Mouse (Mus musculus) ES-Bruce4 (cell line): ENCODE data around the gene Tst. TPM values are rescaled to one million over a fixed set of nuclear protein-coding genes. Genes with fewer than 3 reads are reported as not detected.

Experiments
- H3K27ac ChIP-seq: 2 replicates; pipeline ENCODE4 v1.5.1; 2012; ENCODE audit warnings: low read length, inconsistent platforms; ENCODE audit not compliant: insufficient read depth
- H3K27me3 ChIP-seq: 2 replicates; pipeline ENCODE4 v1.6.1; 2012; ENCODE audit warnings: mild to moderate bottlenecking, low read length, inconsistent platforms; ENCODE audit not compliant: control insufficient read depth, poor library complexity, insufficient read depth, severe bottlenecking
- H3K36me3 ChIP-seq: 2 replicates; pipeline ENCODE4 v1.6.1; 2012; ENCODE audit warnings: inconsistent platforms, mild to moderate bottlenecking, low read length, moderate library complexity; ENCODE audit not compliant: control insufficient read depth, poor library complexity, insufficient read depth, severe bottlenecking
- H3K4me1 ChIP-seq: one replicate; pipeline ENCODE4 v1.8.1; 2011; ENCODE audit warnings: low read length; ENCODE audit not compliant: control insufficient read depth, insufficient read depth
- H3K4me3 ChIP-seq: 2 replicates; pipeline ENCODE4 v1.5.1; 2011; ENCODE audit warnings: low read depth, mild to moderate bottlenecking, low read length
- H3K9ac ChIP-seq: 2 replicates; pipeline ENCODE4 v1.6.1; 2012; ENCODE audit warnings: low read depth, mild to moderate bottlenecking, inconsistent platforms; ENCODE audit not compliant: poor library complexity, severe bottlenecking
- H3K9me3 ChIP-seq: replicated peaks from 2 replicates; pipeline ENCODE4 v1.6.1; 2012; ENCODE audit warnings: mild to moderate bottlenecking, low read length, inconsistent platforms; ENCODE audit not compliant: control insufficient read depth, poor library complexity, insufficient read depth, severe bottlenecking
- CTCF ChIP-seq: IDR thresholded peaks from one replicate; pipeline ENCODE4 v1.8.1; 2011; ENCODE audit warnings: low read depth, low read length
- EP300 ChIP-seq: IDR thresholded peaks from 2 replicates; pipeline ENCODE4 v1.6.1; 2011; ENCODE audit warnings: low read depth, low read length; ENCODE audit not compliant: insufficient read depth
- POLR2A ChIP-seq: IDR thresholded peaks from one replicate; pipeline ENCODE4 v1.8.1; 2011; ENCODE audit warnings: low read length; ENCODE audit not compliant: insufficient read depth
- polyA plus RNA-seq: library from polyadenylated mRNA; stranded (reverse); fragments of >200 nt; gene quantifications from 2 replicates; pipeline ENCODE4 v1.2.4, GENCODE M21; 2011; ENCODE audit warnings: low read depth; ENCODE audit not compliant: missing spikeins, insufficient read depth, insufficient read length

Gene Tst
- polyA plus RNA-seq, 1 experiment, result 9.8 TPM

DNA sequence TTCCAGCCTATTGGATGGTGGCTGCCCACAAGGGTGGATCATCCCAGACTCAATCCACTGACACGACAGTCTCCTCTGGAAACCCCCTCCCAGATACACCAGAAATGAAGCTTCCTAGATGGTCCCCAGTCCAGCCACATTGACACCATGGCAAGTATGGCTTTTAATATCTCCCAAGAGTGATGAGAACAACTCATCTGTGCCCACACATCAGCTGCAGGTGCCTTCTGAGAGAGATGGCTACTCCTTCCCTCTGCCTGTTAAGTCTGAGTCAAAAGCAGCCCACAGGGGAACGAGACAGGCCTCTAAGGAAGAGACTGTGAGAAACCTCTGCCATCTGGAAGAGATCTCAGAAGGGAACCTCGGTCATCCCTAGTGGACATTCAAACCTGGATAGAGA, 37.9 kb downstream of the Tst start:
- Histone ChIP-seq H3K27me3 (no peaks in the 10 kb centered on the region; the same call in 1 of the 2 replicates), H3K9me3 (no peaks in the 10 kb centered on the region), H3K4me3 (no peak overlapping the region), H3K27ac (no peak overlapping the region), H3K4me1 (no peaks in the 10 kb centered on the region), H3K9ac (no peak overlapping the region), H3K36me3 (no peaks in the 10 kb centered on the region)
- no peak for TF ChIP-seq POLR2A
- TF ChIP-seq EP300, result no peak
- TF ChIP-seq CTCF, result no peak

DNA sequence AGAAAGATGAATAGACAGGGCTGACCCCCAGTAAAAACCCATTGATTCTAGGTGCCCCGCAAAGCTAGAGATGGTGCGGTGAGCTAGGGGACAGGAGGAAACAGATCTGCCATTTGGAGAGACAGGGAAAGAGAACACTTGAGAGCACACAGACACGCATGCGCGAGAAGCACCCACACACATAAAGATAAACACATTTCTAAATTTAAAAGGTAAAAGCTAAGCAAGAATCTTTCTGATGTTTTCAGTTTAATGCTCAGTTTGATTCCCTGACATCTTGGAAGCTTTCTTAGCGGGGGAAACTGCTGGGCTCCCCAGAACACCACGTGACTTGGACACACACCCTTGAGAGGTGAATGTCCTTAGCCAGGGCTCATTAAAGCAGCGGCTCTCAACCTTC, 38.8 kb downstream of the Tst start:
- no peaks in the 10 kb centered on the region for H3K36me3 ChIP-seq
- no peaks in the 10 kb centered on the region for H3K9me3 ChIP-seq
- TF ChIP-seq EP300, result no peak
- TF ChIP-seq POLR2A, result no peak
- TF ChIP-seq CTCF, result no peak
- H3K9ac ChIP-seq, result no peak overlapping the region
- no peak overlapping the region for H3K27ac ChIP-seq
- H3K27me3 ChIP-seq, result no peaks in the 10 kb centered on the region; the same call in 1 of the 2 replicates
- no peaks in the 10 kb centered on the region for H3K4me1 ChIP-seq
- no peak overlapping the region for H3K4me3 ChIP-seq

DNA sequence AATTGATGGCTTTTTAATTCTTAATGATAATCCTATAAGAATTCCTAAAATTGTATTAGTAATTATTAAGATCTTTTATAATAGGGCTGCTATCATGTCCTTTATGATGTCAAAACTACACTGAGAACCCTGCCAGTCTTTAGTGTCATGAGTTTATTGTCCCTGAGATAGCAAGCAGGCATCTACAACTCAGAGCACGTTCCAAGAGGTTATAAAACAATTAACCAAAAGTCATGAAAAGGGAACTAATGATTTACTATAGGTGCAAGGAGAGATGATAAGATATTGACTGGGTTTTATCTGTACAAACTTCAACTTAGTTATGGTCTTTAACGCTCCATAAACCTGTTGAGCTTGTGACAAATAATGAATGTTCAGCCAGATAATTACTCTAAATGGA, 39.8 kb downstream of the Tst start:
- Histone ChIP-seq H3K4me1 (no peaks in the 10 kb centered on the region), H3K9ac (no peak overlapping the region), H3K4me3 (no peak overlapping the region), H3K27ac (no peak overlapping the region), H3K27me3 (no peaks in the 10 kb centered on the region; the same call in 1 of the 2 replicates), H3K9me3 (no peaks in the 10 kb centered on the region), H3K36me3 (no peaks in the 10 kb centered on the region)
- TF ChIP-seq EP300 (no peak), POLR2A (no peak), CTCF (no peak)

DNA sequence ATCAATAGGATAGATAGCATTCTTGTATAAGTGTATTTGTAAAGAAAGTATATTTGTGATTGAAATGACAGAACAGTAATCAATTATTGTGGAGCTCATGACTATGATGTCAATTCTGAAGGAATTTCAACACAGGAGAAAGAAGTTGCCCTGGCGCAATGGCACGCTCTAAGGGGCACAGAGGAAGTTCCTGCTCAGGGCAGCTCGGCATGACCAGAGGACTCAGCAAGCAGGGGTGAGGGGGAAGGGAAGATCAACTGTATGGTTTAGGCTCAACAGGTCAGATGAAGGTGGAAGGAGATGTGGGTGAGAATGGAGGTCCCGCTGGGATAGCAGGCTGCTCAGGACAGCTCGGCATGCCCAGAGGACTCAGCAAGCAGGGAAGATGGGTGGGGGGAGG, 50.2 kb downstream of the Tst start:
- no peak for TF ChIP-seq POLR2A
- TF ChIP-seq CTCF, result no peak
- no peak for TF ChIP-seq EP300
- Histone ChIP-seq H3K4me1 (no peaks in the 10 kb centered on the region), H3K27me3 (no peaks in the 10 kb centered on the region), H3K9me3 (no peaks in the 10 kb centered on the region), H3K27ac (no peak overlapping the region), H3K4me3 (no peak overlapping the region), H3K9ac (no peak overlapping the region), H3K36me3 (no peaks in the 10 kb centered on the region)

DNA sequence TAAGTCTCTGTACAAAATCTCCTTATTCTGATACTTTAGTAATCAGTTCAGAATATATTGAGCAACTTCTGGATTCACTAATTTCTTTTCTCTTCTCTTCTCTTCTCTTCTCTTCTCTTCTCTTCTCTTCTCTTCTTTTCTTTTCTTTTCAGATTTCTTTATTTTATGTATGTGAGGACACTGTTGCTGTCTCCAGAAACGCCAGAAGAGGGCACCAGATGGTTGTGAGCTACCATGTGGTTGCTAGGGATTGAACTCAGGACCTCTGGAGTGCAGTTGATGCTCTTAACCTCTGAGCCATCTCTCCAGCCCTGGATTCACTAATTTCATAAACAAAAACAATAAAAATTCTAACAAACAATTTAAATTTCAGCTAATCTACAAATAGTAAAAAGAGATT, 50.7 kb downstream of the Tst start:
- Histone ChIP-seq H3K4me3 (no peak overlapping the region), H3K36me3 (no peaks in the 10 kb centered on the region), H3K9ac (no peak overlapping the region), H3K27me3 (no peaks in the 10 kb centered on the region), H3K9me3 (no peaks in the 10 kb centered on the region), H3K4me1 (no peaks in the 10 kb centered on the region), H3K27ac (no peak overlapping the region)
- TF ChIP-seq CTCF (peak; percentile 48), EP300 (no peak), POLR2A (no peak)

DNA sequence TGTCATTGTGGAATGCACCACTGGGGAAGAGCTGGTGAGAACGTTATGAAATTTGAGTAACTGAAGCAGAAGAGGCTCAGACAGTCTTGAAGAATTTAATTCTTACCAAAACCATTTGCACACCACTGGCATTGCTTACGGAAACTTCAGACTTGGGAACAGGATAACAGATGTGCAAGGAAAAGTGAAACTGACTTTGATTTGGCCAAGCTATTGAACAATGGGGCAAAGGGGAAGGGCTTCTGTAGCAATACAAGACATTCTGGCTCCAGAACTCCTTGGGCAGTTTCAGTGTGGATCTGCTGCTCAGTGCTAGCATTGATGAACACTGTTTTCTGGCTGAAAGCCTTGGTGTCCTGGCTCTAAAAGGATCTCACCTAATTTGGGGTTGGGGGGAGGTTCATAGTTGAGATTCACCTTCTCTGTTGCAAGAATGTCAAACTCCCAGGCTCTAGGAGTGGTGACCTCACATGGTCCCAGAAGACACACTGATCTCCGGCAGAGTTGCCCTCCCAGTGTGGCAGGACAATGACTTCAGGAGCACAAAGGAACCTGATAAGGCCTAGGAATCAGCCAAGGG, 54.0 kb downstream of the Tst start:
- no peak for TF ChIP-seq EP300
- TF ChIP-seq CTCF, result no peak
- Histone ChIP-seq H3K27ac (no peak overlapping the region), H3K4me1 (no peaks in the 10 kb centered on the region), H3K9ac (no peak overlapping the region), H3K9me3 (no peaks in the 10 kb centered on the region), H3K27me3 (no peaks in the 10 kb centered on the region), H3K4me3 (no peak overlapping the region), H3K36me3 (no peaks in the 10 kb centered on the region)

Other genes starting within 250 kb of the Tst start
- 19.4 and 19.8 TPM in 2 replicates for gene Ift27, start 231.8 kb downstream of the Tst start, polyA plus RNA-seq
- gene Pvalb, start 199.5 kb downstream of the Tst start, polyA plus RNA-seq, result not detected in 2 replicates
- not detected in 2 replicates for gene Ncf4, start 161.1 kb downstream of the Tst start, polyA plus RNA-seq
- gene Csf2rb2, start 100.2 kb downstream of the Tst start, polyA plus RNA-seq, result not detected in 2 replicates
- 0.58 and 1.1 TPM in 2 replicates for gene Csf2rb, start 80.2 kb downstream of the Tst start, polyA plus RNA-seq
- not detected in 2 replicates for gene Tex33, start 10.0 kb downstream of the Tst start, polyA plus RNA-seq
- gene Mpst, start 509 bp upstream of the Tst start, polyA plus RNA-seq, result 15.4 and 18.4 TPM in 2 replicates
- 31.4 and 35.9 TPM in 2 replicates for gene Kctd17, start 22.7 kb upstream of the Tst start, polyA plus RNA-seq
- 0.70 TPM in 1 of 2 replicates, not detected in the other for gene Tmprss6, start 62.7 kb upstream of the Tst start, polyA plus RNA-seq
- 0.37 and 0.42 TPM in 2 replicates for gene Il2rb, start 89.4 kb upstream of the Tst start, polyA plus RNA-seq
- 5.1 and 7.4 TPM in 2 replicates for gene C1qtnf6, start 125.5 kb upstream of the Tst start, polyA plus RNA-seq
- gene Sstr3, start 138.8 kb upstream of the Tst start, polyA plus RNA-seq, result not detected in 2 replicates
- gene Rac2, start 166.9 kb upstream of the Tst start, polyA plus RNA-seq, result not detected in 2 replicates
- gene Cyth4, start 191.1 kb upstream of the Tst start, polyA plus RNA-seq, result 0.40 and 0.41 TPM in 2 replicates